Mouse (Mus musculus): Measurements from ENCODE around the gene Hmx3.

The Hmx3 gene

DNA sequence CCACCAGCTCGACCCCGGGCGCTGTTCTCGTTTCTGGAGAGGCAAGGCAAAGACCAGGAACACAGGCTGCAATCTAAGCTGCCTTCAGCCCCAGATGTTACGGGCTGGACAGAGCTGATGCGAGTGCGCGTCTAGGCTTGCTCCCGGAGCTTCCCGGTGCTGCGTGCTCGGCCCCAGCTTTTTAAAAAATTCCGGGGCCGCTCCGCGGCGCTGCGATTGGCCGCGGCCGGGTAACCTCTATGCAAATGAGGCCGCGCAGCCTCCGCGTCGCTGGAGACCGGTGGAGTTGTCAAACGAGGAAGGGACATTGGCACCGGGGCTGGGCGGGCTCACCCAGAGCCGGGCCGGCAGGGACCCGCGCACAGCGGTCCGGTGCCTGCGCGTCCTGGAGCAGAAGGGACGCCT lies 11.1 kb downstream of the Hmx3 start:
- CTCF ChIA-PET = interaction anchor here in 2 of 4 experiments (0.6 to 0.9 kb wide), 2 partner anchors 14 to 1021 kb away, joined by 3 to 4 read pairs; no protein-coding TSS in a partner anchor
- POLR2A ChIA-PET = interaction anchor here in 3 of 4 experiments (0.6 to 3.8 kb wide), 6 partner anchors 9 to 247 kb away, joined by 3 to 28 read pairs (median 5); partner anchors contain the start of gene Hmx3 (in 2 of the 3)

GRCm38 (mm10) chr7:131554341-131555180 lies 11.9 kb downstream of the Hmx3 start:
- ChIA-PET POLR2A (interaction anchor here in 3 of 4 experiments (0.6 to 3.8 kb wide), 10 partner anchors 8 to 246 kb away, joined by 3 to 28 read pairs (median 6); partner anchors contain the start of gene Hmx3 (in 2 of the 3)), CTCF (interaction anchor here in 3 of 4 experiments (0.6 to 2.0 kb wide), 4 partner anchors 14 to 1021 kb away, joined by 3 to 6 read pairs (median 4); no protein-coding TSS in a partner anchor)

GRCm38 (mm10) chr7:131555301-131556081 lies 12.8 kb downstream of the Hmx3 start:
- ChIA-PET CTCF (interaction anchor here in 2 of 4 experiments (0.6 to 2.0 kb wide), 3 partner anchors 14 to 327 kb away, joined by 3 to 6 read pairs (median 4); no protein-coding TSS in a partner anchor), POLR2A (interaction anchor here in 3 of 4 experiments (0.8 to 3.5 kb wide), 12 partner anchors 9 to 687 kb away, joined by 3 to 26 read pairs (median 4); partner anchors contain the start of gene Hmx3 (in 1 of the 3))

DNA sequence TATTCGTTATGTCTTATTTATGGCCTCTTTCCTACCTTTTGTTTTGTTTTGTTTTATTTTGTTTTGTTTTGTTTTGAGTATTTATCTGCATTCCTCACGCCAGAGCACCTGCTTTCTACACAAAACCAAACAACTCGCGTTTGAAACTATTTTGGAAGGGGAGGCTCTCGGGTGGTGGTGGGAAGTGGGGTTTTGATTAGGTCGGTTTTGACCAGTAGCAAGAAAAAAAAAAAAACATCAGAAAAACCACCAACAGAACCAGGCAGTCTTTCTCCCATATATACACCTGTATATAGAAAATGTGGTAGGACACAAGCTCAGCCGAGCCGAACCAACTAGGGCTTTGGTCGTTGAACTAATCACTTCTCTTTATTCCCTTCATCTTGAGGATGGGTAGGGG lies 13.4 kb downstream of the Hmx3 start:
- ChIA-PET POLR2A (interaction anchor here in 3 of 4 experiments (0.9 to 3.5 kb wide), 13 partner anchors 9 to 687 kb away, joined by 3 to 26 read pairs (median 4); partner anchors contain the start of gene Hmx3 (in 1 of the 3)), CTCF (interaction anchor here in 2 of 4 experiments (0.7 to 2.0 kb wide), 3 partner anchors 14 to 326 kb away, joined by 3 to 6 read pairs (median 4); no protein-coding TSS in a partner anchor)

GRCm38 (mm10) chr7:131556541-131557271 lies 14.0 kb downstream of the Hmx3 start:
- ChIA-PET POLR2A (interaction anchor here in 2 of 4 experiments (0.9 to 3.5 kb wide), 10 partner anchors 9 to 864 kb away, joined by 3 to 26 read pairs (median 4); partner anchors contain the start of genes Acadsb (in 1 of the 2), Hmx3 (in 1 of the 2) and Ikzf5 (in 1 of the 2)), CTCF (interaction anchor here in 3 of 4 experiments (0.6 to 2.0 kb wide), 4 partner anchors 15 to 835 kb away, joined by 3 to 6 read pairs (median 4); no protein-coding TSS in a partner anchor)

DNA sequence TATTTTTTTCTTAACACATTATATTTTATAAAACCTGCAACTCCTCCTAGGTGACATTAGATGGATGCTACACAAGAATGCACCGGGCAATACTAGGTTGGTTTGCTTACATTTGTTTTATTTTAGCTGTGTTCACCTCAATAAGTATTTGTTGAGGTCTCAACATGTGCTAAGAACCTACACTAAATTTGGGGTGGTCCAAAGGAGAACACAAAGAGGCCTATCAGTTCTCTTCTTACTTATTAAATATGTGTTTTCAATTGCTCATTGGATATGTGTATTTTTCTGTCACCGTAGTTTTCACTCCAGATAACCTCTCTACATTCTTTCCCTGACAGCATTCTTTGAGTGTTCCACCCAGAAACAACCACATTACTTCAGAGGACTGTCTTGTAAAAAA lies 15.1 kb downstream of the Hmx3 start:
- ChIA-PET CTCF (no interaction called here), POLR2A (interaction anchor here in 2 of 4 experiments (1.1 to 3.5 kb wide), 4 partner anchors 12 to 147 kb away, joined by 3 to 26 read pairs (median 10); partner anchors contain the start of genes Acadsb (in 1 of the 2), Hmx3 (in 1 of the 2) and Ikzf5 (in 1 of the 2))

DNA sequence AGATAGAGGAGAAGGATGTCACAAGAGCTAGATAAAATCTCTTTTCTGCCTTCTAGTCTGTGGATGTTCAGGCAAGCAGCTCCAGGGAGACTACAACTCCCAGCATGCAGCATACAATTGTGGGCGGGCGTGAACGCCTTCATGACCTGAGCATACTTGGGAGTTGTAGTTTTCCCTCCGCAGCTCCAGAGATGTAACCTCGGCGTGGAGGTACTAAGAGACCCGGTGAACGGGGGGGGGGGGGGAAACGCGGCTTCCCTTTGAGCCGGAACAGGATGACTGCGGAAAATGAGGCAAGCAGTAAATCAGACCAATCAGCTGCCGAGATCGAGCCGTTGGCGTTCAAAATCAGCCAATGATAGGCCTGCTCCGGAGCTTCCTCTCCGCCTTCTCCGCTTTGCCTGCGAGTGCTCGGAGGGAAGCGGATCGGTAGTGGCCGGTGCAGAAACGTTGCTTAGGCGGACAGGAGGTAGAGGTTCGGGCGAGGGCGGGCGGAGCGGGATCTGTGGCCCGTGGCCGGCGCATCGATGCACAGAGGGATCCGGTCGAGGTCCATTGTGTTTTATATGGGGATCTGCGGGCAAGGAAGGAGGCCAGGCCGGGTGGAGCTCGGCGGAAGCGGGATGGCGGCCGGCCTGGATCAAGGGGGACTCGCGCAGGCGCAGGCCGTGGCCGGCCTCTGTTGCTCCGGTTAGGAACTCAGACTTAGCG lies 17.5 kb downstream of the Hmx3 start, which contains the start of gene Bub3:
Bub3 (plus strand) TSS at position 237 of the 711 bp plus-strand sequence.
- CTCF ChIA-PET = interaction anchor here in 3 of 4 experiments (0.6 to 1.2 kb wide), 7 partner anchors 15 to 322 kb away, joined by 3 to 5 read pairs (median 4); no protein-coding TSS in a partner anchor
- POLR2A ChIA-PET = interaction anchor here (0.5 to 6.9 kb wide), 55 partner anchors 8 to 1299 kb away, joined by 3 to 121 read pairs (median 4); partner anchors contain the start of genes Acadsb (in 2 of the 4), Ikzf5 (in 2 of the 4), 2310057M21Rik (in 1 of the 4) and Abraxas2 (in 1 of the 4)

DNA sequence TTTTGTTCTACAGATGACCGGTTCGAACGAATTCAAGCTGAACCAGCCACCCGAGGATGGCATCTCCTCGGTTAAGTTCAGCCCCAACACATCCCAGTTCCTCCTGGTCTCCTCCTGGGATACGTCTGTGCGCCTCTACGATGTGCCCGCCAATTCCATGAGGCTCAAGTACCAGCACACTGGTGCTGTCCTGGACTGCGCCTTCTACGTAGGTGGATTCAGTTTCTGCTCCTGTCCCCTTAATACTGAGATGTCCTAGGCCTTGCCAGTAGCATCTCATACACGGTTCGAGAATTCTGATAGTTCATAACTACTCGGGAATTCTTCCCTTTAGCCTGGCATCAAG lies 18.0 kb downstream of the Hmx3 start:
- CTCF ChIA-PET = interaction anchor here in 3 of 4 experiments (0.7 to 1.2 kb wide), 4 partner anchors 20 to 452 kb away, joined by 3 to 5 read pairs (median 4); no protein-coding TSS in a partner anchor
- POLR2A ChIA-PET = interaction anchor here (0.5 to 6.9 kb wide), 42 partner anchors 8 to 1299 kb away, joined by 3 to 121 read pairs (median 5); partner anchors contain the start of genes Acadsb (in 2 of the 4), Ikzf5 (in 2 of the 4) and Hmx2 (in 1 of the 4)

DNA sequence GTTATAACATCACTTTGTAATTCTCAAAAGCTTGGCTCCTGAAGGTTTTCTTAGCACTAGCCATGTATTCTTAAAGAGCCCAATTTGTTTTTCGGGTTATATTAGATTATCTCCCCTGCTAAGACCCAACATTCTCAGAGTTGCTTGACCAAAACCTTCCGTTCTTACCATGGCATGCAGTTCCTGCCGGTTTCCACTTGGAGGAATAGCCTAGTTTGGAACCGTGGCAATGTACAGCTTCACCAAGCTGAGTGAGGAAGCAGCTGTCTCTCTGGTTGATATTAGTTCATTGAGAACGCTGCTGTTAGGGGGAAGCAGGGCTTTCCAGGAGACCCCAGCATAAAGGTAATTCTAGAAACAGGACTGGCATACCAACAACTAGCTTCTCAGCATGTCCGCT lies 32.6 kb downstream of the Hmx3 start:
- ChIA-PET CTCF (interaction anchor here in 3 of 4 experiments (0.8 to 0.9 kb wide), 3 partner anchors 15 to 237 kb away, joined by 3 read pairs; partner anchors contain the start of gene Bub3 (in 1 of the 3)), POLR2A (interaction anchor here in 3 of 4 experiments (1.3 to 9.5 kb wide), 3 partner anchors 9 to 15 kb away, joined by 4 to 121 read pairs (median 23); partner anchors contain the start of gene Bub3 (in 2 of the 3))

GRCm38 (mm10) chr7:131582178-131582577 lies 39.5 kb downstream of the Hmx3 start:
- CTCF ChIA-PET = no interaction called here
- POLR2A ChIA-PET = interaction anchor here in 3 of 4 experiments (0.8 to 3.2 kb wide), 4 partner anchors 8 to 22 kb away, joined by 3 to 9 read pairs (median 6); partner anchors contain the start of gene Bub3 (in 2 of the 3)

- ChIA-PET CTCF (no interaction called here), POLR2A (interaction anchor here in 1 of 4 experiments (1.4 to 2.7 kb wide), 2 partner anchors 13 to 25 kb away, joined by 5 to 8 read pairs; partner anchors contain the start of gene Bub3)
Measured at GRCm38 (mm10) chr7:131585551-131585950, 42.9 kb downstream of the Hmx3 start.
